Mouse (Mus musculus): Measurements from ENCODE around the gene Elobl.
A peak's percentile ranks its signal among the peaks of the same experiment; 100 is the strongest.
"Not testable (repeated sequence)": the region's sequence is repeated elsewhere in the genome, so short reads cannot be mapped to it uniquely, and the experiment has no call there.

The Elobl gene

GRCm38 (mm10) chr11:88966881-88967361 is at the start of gene Elobl:
TSS of gene Elobl (minus strand) at chr11:88966931.
- no peak for DNase-seq

GRCm38 (mm10) chr11:89012241-89012640 is 45.5 kb upstream of the Elobl start:
- peak; percentile 87 for DNase-seq

- no peak for DNase-seq
Observed at GRCm38 (mm10) chr11:89009496-89009895, 42.8 kb upstream of the Elobl start.

- no peak for DNase-seq
Observed at GRCm38 (mm10) chr11:89009066-89009465, 42.3 kb upstream of the Elobl start.

- DNase-seq: no peak
Observed at GRCm38 (mm10) chr11:89007582-89007981, 40.9 kb upstream of the Elobl start.

GRCm38 (mm10) chr11:89006404-89006803 is 39.7 kb upstream of the Elobl start:
- no peak for DNase-seq

GRCm38 (mm10) chr11:89005473-89005872 is 38.7 kb upstream of the Elobl start:
- no peak for DNase-seq

- DNase-seq: no peak
Observed at GRCm38 (mm10) chr11:89003726-89004125, 37.0 kb upstream of the Elobl start.

GRCm38 (mm10) chr11:89003078-89003477 is 36.3 kb upstream of the Elobl start:
- DNase-seq: peak; percentile 54

- DNase-seq: no peak
Observed at GRCm38 (mm10) chr11:89002621-89003020, 35.9 kb upstream of the Elobl start.

GRCm38 (mm10) chr11:89002068-89002467 is 35.3 kb upstream of the Elobl start:
- DNase-seq: no peak

- no peak for DNase-seq
Observed at GRCm38 (mm10) chr11:89001569-89001968, 34.8 kb upstream of the Elobl start.

GRCm38 (mm10) chr11:89000527-89000819 is 33.7 kb upstream of the Elobl start:
- DNase-seq: no peak

- DNase-seq: peak; percentile 43
Observed at GRCm38 (mm10) chr11:88999723-89000526, 33.2 kb upstream of the Elobl start.

- DNase-seq: peak; percentile 94
Observed at GRCm38 (mm10) chr11:88998974-88999722, 32.4 kb upstream of the Elobl start, which contains the start of gene Trim25. TSS of gene Trim25 (plus strand) at chr11:88999376.

GRCm38 (mm10) chr11:88998406-88998805 is 31.7 kb upstream of the Elobl start:
- no peak for DNase-seq

GRCm38 (mm10) chr11:88997343-88997742 is 30.6 kb upstream of the Elobl start:
- DNase-seq: not testable (repeated sequence)

GRCm38 (mm10) chr11:88996427-88996826 is 29.7 kb upstream of the Elobl start:
- DNase-seq: no peak

- no peak for DNase-seq
Observed at GRCm38 (mm10) chr11:88995616-88996015, 28.9 kb upstream of the Elobl start.

GRCm38 (mm10) chr11:88994492-88994891 is 27.8 kb upstream of the Elobl start:
- no peak for DNase-seq

GRCm38 (mm10) chr11:88993625-88994024 is 26.9 kb upstream of the Elobl start:
- peak; percentile 65 for DNase-seq

GRCm38 (mm10) chr11:88993186-88993585 is 26.5 kb upstream of the Elobl start:
- no peak for DNase-seq

GRCm38 (mm10) chr11:88989530-88989929 is 22.8 kb upstream of the Elobl start:
- no peak for DNase-seq

- DNase-seq: no peak
Observed at GRCm38 (mm10) chr11:88988956-88989355, 22.2 kb upstream of the Elobl start.
